Mouse (Mus musculus) embryo, embryonic 11 days (tissue): ENCODE results near the gene Dmap1.
A peak's percentile ranks its signal among the peaks of the same experiment; 100 is the strongest.

Experiments
- DNase-seq: peaks from one replicate; pipeline ENCODE4 v3.0.0-alpha.2; 2015

The Dmap1 gene

GRCm38 (mm10) chr4:117681931-117682461 lies at the start of gene Dmap1:
Gene Dmap1, minus strand, starts transcription at chr4:117682273.
- peak; percentile 94 for DNase-seq

- DNase-seq: no peak
These were observed 42.0 kb upstream of the Dmap1 start, which contains the start of gene Gm12845 for GRCm38 (mm10) chr4:117724112-117724511. Gene Gm12845, plus strand, starts transcription at chr4:117724412.

- DNase-seq: no peak
These were observed 31.4 kb upstream of the Dmap1 start for GRCm38 (mm10) chr4:117713303-117714098.

- no peak for DNase-seq
These were observed 30.2 kb upstream of the Dmap1 start for GRCm38 (mm10) chr4:117712314-117712713.

GRCm38 (mm10) chr4:117708780-117709550 lies 26.9 kb upstream of the Dmap1 start:
- DNase-seq: no peak

- DNase-seq: peak; percentile 66
These were observed 23.3 kb upstream of the Dmap1 start for GRCm38 (mm10) chr4:117705361-117705760.

- DNase-seq: no peak
These were observed 4.3 kb upstream of the Dmap1 start for GRCm38 (mm10) chr4:117686354-117686753.

- no peak for DNase-seq
These were observed 1.1 kb upstream of the Dmap1 start for GRCm38 (mm10) chr4:117683048-117683768.

GRCm38 (mm10) chr4:117682463-117682862 lies 390 bp upstream of the Dmap1 start:
- no peak for DNase-seq

- no peak for DNase-seq
These were observed 1.1 kb downstream of the Dmap1 start for GRCm38 (mm10) chr4:117680963-117681362.

GRCm38 (mm10) chr4:117676903-117677302 lies 5.2 kb downstream of the Dmap1 start:
- DNase-seq: peak; percentile 87

- no peak for DNase-seq
These were observed 8.2 kb downstream of the Dmap1 start for GRCm38 (mm10) chr4:117673901-117674300.

GRCm38 (mm10) chr4:117672042-117672441 lies 10.0 kb downstream of the Dmap1 start:
- DNase-seq: no peak

- DNase-seq: no peak
These were observed 12.2 kb downstream of the Dmap1 start for GRCm38 (mm10) chr4:117669874-117670273.

GRCm38 (mm10) chr4:117666054-117666453 lies 16.0 kb downstream of the Dmap1 start:
- no peak for DNase-seq

GRCm38 (mm10) chr4:117665531-117665930 lies 16.5 kb downstream of the Dmap1 start:
- no peak for DNase-seq

- no peak for DNase-seq
These were observed 17.5 kb downstream of the Dmap1 start for GRCm38 (mm10) chr4:117664411-117665137.

GRCm38 (mm10) chr4:117660001-117660400 lies 22.1 kb downstream of the Dmap1 start:
- DNase-seq: no peak

GRCm38 (mm10) chr4:117658582-117659444 lies 23.3 kb downstream of the Dmap1 start:
- DNase-seq: peak; percentile 80

- DNase-seq: no peak
These were observed 24.4 kb downstream of the Dmap1 start for GRCm38 (mm10) chr4:117657646-117658045.

- peak; percentile 69 for DNase-seq
These were observed 25.1 kb downstream of the Dmap1 start for GRCm38 (mm10) chr4:117656961-117657360.
